Mouse (Mus musculus) liver, postnatal 0 days (tissue): ENCODE results near the gene Irf1. TPM values are rescaled to one million over a fixed set of nuclear protein-coding genes. Genes with fewer than 3 reads are reported as not detected.
A peak's percentile ranks its signal among the peaks of the same experiment; 100 is the strongest.

Experiments used
- ATAC-seq: fragments of 200-750 bp; cut with Nextera tagmentation; 2 replicates; pipeline ENCODE4 v1.8.0; 2017; ENCODE audit warnings: mild to moderate bottlenecking, moderate library complexity
- DNase-seq: peaks from one replicate; pipeline ENCODE4 v3.0.0-alpha.2; 2016
- H3K27ac ChIP-seq: fragments of 300-500 bp; sonication (generic); 2 replicates; pipeline ENCODE4 v1.5.1; 2014; ENCODE audit warnings: antibody characterized with exemption, moderate library complexity, mild to moderate bottlenecking, low read depth
- H3K27me3 ChIP-seq: fragments of 300-500 bp; sonication (generic); 2 replicates; pipeline ENCODE4 v1.6.1; 2014; ENCODE audit warnings: low read length, control low read depth, mixed read lengths; ENCODE audit not compliant: insufficient read depth
- H3K36me3 ChIP-seq: fragments of 300-500 bp; sonication (generic); replicated peaks from 2 replicates; pipeline ENCODE4 v1.6.1; 2014; ENCODE audit warnings: mild to moderate bottlenecking, control low read depth, low read length, moderate library complexity, mixed read lengths; ENCODE audit not compliant: insufficient read depth
- H3K4me1 ChIP-seq: fragments of 300-500 bp; sonication (generic); 2 replicates; pipeline ENCODE4 v1.6.1; 2014; ENCODE audit warnings: antibody characterized with exemption, mild to moderate bottlenecking, control low read depth; ENCODE audit not compliant: insufficient read depth
- H3K4me2 ChIP-seq: fragments of 300-500 bp; sonication (generic); 2 replicates; pipeline ENCODE4 v1.6.1; 2014; ENCODE audit warnings: low read depth, mild to moderate bottlenecking, low read length, moderate library complexity, mixed read lengths
- H3K4me3 ChIP-seq: fragments of 300-500 bp; sonication (generic); 2 replicates; pipeline ENCODE4 v1.5.1; 2014; ENCODE audit warnings: low read depth, low read length
- H3K9ac ChIP-seq: fragments of 300-500 bp; sonication (generic); replicated peaks from 2 replicates; pipeline ENCODE4 v1.6.1; 2014; ENCODE audit warnings: mild to moderate bottlenecking, moderate library complexity
- H3K9me3 ChIP-seq: fragments of 300-500 bp; sonication (generic); 2 replicates; pipeline ENCODE4 v1.6.1; 2016; ENCODE audit warnings: mild to moderate bottlenecking, control low read depth, low read length, mixed read lengths
- CTCF ChIP-seq: sonication (generic); IDR thresholded peaks from 2 replicates; pipeline ENCODE4 v1.5.1; 2016; ENCODE audit warnings: antibody characterized with exemption, low read depth
- EP300 ChIP-seq: IDR thresholded peaks from 2 replicates; pipeline ENCODE4 v1.6.1; 2016; ENCODE audit warnings: antibody characterized with exemption, low read depth, mild to moderate bottlenecking
- WGBS: fragments of 180-500 bp; shearing (Covaris S2); extraction: QIAGEN DNeasy Blood & Tissue Kit; methylation state at CpG from one replicate; pipeline ENCODE4 v1.1.7; 2014; ENCODE audit not compliant: insufficient replicate concordance; 5-methylcytosine and 5-hydroxymethylcytosine counted together
- polyA plus RNA-seq: library from polyadenylated mRNA; unstranded; fragments of >200 nt; fragmentation: Nextera tagmentation; extraction: Ambion mirVana; gene quantifications from 2 replicates; pipeline ENCODE4 v1.2.1, GENCODE M21; 2015

Irf1 gene
- polyA plus RNA-seq, 1 experiment from 2014 or later: 22.0 TPM

GRCm38 (mm10) chr11:53800036-53800435, 30.2 kb downstream of the Irf1 start:
- no peak overlapping the region for H3K4me2 ChIP-seq
- no peaks in the 10 kb centered on the region for H3K27me3 ChIP-seq
- H3K9me3 ChIP-seq: no peaks in the 10 kb centered on the region
- 0 out of 2 replicates have a peak overlapping the region, but pooled peaks have one; percentile 12 for H3K27ac ChIP-seq
- H3K4me1 ChIP-seq: peaks cover 40% of the 10 kb centered on the region
- no peak overlapping the region for H3K4me3 ChIP-seq
- ATAC-seq (no peak), DNase-seq (no peak)
- H3K9ac ChIP-seq: no peak overlapping the region
- no peaks in the 10 kb centered on the region for H3K36me3 ChIP-seq
- no peak for TF ChIP-seq EP300
- TF ChIP-seq CTCF: no peak
- WGBS: 67% methylated on average over 4 of the region's 4 CpGs

DNA sequence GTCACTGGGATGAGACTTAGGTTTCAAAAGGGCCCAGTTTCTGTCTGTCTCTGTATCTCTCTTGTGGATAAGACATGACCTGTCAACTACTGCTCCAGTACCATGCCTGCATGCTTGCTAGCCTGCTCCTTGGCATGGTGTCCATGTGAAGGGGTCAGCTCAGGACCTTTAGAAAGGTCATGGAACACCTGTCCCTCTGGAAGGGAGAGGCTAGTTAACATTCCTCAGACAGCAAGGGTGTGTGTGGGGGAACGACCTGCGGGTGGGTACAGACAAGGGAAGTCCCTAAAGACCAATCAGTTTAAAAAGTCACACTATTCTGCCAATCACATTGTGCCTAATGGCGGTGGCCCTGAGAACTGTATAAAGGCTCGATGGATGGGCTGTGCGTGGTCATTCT, 31.2 kb downstream of the Irf1 start:
- Histone ChIP-seq H3K27ac (no peak overlapping the region), H3K4me2 (no peak overlapping the region), H3K4me3 (no peak overlapping the region), H3K4me1 (peaks cover 40% of the 10 kb centered on the region), H3K9ac (no peak overlapping the region), H3K36me3 (no peaks in the 10 kb centered on the region), H3K9me3 (no peaks in the 10 kb centered on the region), H3K27me3 (no peaks in the 10 kb centered on the region)
- no peak for DNase-seq
- TF ChIP-seq CTCF (no peak), EP300 (no peak)
- WGBS: 78% methylated on average over 5 of the region's 5 CpGs
- no peak for ATAC-seq

- Histone ChIP-seq H3K27ac (peak overlapping the region; percentile 7; the same call in 1 of the 2 replicates), H3K9me3 (no peaks in the 10 kb centered on the region), H3K4me3 (no peak overlapping the region), H3K4me2 (no peak overlapping the region), H3K27me3 (no peaks in the 10 kb centered on the region), H3K4me1 (peaks cover 25% of the 10 kb centered on the region), H3K36me3 (no peaks in the 10 kb centered on the region), H3K9ac (no peak overlapping the region)
- TF ChIP-seq EP300 (no peak), CTCF (no peak)
- DNase-seq: no peak
- WGBS: 51% methylated on average over 12 of the region's 12 CpGs
- no peak for ATAC-seq
Observed at GRCm38 (mm10) chr11:53803093-53803492, 33.3 kb downstream of the Irf1 start.

DNA sequence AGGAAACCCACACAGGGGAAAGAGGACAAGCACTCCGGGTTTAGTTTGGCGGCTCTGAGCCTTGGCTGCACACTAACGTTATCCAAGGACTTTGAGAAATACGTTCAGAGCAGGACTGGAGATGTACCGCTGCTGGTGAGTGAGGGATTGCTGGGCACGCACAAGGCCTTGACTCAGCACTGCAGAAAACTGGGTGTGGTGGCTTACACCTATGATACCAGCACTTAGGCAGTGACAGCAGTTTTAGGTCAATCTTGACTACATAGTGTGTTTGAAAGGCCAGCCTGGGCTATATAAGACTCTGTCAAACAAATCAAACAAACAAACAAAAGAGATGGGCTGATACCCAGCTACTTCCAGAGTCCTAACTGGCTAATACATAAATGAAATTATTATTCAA, 33.7 kb downstream of the Irf1 start:
- WGBS: 69% methylated on average over 6 of the region's 6 CpGs
- H3K9me3 ChIP-seq: no peaks in the 10 kb centered on the region
- no peak overlapping the region for H3K4me3 ChIP-seq
- H3K27ac ChIP-seq: peak overlapping the region; percentile 7; the same call in 1 of the 2 replicates
- DNase-seq (no peak), ATAC-seq (no peak)
- no peak overlapping the region for H3K4me2 ChIP-seq
- no peaks in the 10 kb centered on the region for H3K27me3 ChIP-seq
- TF ChIP-seq EP300 (no peak), CTCF (no peak)
- H3K9ac ChIP-seq: no peak overlapping the region
- no peaks in the 10 kb centered on the region for H3K36me3 ChIP-seq
- peaks cover 23% of the 10 kb centered on the region for H3K4me1 ChIP-seq

GRCm38 (mm10) chr11:53804569-53805344, 34.9 kb downstream of the Irf1 start:
- H3K9me3 ChIP-seq: no peaks in the 10 kb centered on the region
- no peak overlapping the region for H3K4me2 ChIP-seq
- ATAC-seq: no peak
- H3K4me1 ChIP-seq: peaks cover 23% of the 10 kb centered on the region
- no peaks in the 10 kb centered on the region for H3K36me3 ChIP-seq
- no peak for DNase-seq
- TF ChIP-seq CTCF (no peak), EP300 (no peak)
- H3K4me3 ChIP-seq: no peak overlapping the region
- WGBS: 80% methylated on average over 14 of the region's 14 CpGs
- no peaks in the 10 kb centered on the region for H3K27me3 ChIP-seq
- H3K9ac ChIP-seq: no peak overlapping the region
- H3K27ac ChIP-seq: no peak overlapping the region

GRCm38 (mm10) chr11:53805786-53806185, 36.0 kb downstream of the Irf1 start:
- H3K4me2 ChIP-seq: no peak overlapping the region
- no peaks in the 10 kb centered on the region for H3K36me3 ChIP-seq
- H3K27ac ChIP-seq: peak overlapping the region; percentile 74
- H3K9ac ChIP-seq: no peak overlapping the region
- ATAC-seq: peak; percentile 94
- peaks cover 27% of the 10 kb centered on the region for H3K4me1 ChIP-seq
- no peak for TF ChIP-seq CTCF
- H3K4me3 ChIP-seq: no peak overlapping the region
- DNase-seq: peak; percentile 77
- 45% methylated on average over 9 of the region's 9 CpGs for WGBS
- H3K9me3 ChIP-seq: no peaks in the 10 kb centered on the region
- no peaks in the 10 kb centered on the region for H3K27me3 ChIP-seq
